Mouse (Mus musculus): ENCODE measurements at regions not wholly inside any gene's neighbourhood (a gene's known extent, or its start where the extent isn't known, plus 50 kb on each side); places are given as distances from the start of the nearest gene placed in this dataset.
A peak's percentile ranks its signal among the peaks of the same experiment; 100 is the strongest.
"Not testable (repeated sequence)": the region's sequence is repeated elsewhere in the genome, so short reads cannot be mapped to it uniquely, and the experiment has no call there.

DNA sequence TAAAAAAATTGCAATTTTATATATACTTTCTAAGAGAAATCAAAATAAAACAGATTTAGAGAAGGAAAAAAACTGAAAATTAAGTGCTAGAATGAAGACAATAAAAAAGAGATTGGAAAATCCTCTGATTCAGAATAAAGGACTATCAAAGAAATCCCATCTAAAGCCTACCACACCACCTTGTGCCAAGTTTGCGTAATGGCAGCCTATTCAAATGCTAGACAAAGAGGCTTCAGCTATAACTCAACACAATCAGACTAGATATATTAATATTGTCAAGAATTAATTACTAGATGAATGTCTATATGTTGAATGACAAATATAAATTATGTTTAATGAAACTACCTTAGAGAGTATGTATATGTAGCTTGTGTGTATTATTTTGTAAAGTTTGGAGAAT is 221.9 kb upstream of the Ascc3 start:
- peak; percentile 60 to 67 for DNase-seq

DNA sequence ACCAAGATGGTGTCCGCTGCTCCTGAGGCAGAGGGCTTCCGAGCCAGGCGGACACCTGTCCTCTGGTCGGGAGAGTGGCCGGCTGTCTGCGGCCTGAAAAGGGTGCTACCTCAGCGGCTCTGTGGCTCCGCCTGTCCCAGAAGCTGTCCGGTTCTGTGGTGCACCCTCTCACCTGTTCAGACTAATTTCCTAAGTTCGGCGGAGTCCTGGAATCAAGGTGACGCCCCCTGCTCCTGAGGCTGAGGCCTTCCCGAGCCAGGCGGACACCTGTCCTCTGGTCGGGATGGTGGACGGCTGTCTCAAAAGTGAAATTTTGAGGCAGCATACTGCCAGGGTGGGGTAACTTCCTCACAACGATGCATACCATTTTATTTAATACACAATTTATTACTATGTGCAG is 199.9 kb upstream of the Ascc3 start:
- DNase-seq: not testable (repeated sequence)
